Mouse (Mus musculus): Measurements from ENCODE around the gene Rbfox1.

Rbfox1 gene

GRCm38 (mm10) chr16:7140909-7141308 is 1255.8 kb downstream of the Rbfox1 start:
- no peak for DNase-seq (ENCODE audit: low read depth, low spot score)

DNA sequence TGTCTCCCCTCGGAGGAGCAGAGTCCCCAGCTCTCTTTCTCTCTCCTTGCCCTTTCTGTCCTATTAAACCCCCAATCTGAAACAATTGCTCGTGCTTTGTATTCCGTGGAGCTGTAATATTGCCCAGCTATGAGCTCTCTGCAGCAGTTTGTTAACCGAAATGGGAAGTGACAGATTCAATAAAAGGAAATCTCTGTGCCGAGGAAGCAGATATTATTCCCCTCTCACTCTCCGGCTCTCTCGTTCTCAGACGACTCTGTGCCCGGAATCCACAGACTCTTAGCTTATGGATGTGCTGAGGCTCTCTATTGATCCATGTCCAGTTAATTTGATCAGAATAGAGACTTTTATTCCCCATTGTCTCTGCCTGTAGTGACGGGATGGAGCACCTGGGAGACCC is 1260.3 kb downstream of the Rbfox1 start:
- no peak for DNase-seq (ENCODE audit: low read depth, low spot score)

GRCm38 (mm10) chr16:7146454-7146853 is 1261.3 kb downstream of the Rbfox1 start:
- no peak for DNase-seq (ENCODE audit: low read depth, low spot score)

- DNase-seq (ENCODE audit: low read depth, low spot score), result no peak
These were observed 1262.7 kb downstream of the Rbfox1 start for GRCm38 (mm10) chr16:7147884-7148283.

GRCm38 (mm10) chr16:7149106-7149899 is 1264.1 kb downstream of the Rbfox1 start:
- no peak for DNase-seq (ENCODE audit: low read depth, low spot score)

GRCm38 (mm10) chr16:7150201-7150791 is 1265.1 kb downstream of the Rbfox1 start:
- DNase-seq (ENCODE audit: low read depth, low spot score), result peak; percentile 87

GRCm38 (mm10) chr16:7152401-7152800 is 1267.2 kb downstream of the Rbfox1 start:
- no peak for DNase-seq (ENCODE audit: low read depth, low spot score)

DNA sequence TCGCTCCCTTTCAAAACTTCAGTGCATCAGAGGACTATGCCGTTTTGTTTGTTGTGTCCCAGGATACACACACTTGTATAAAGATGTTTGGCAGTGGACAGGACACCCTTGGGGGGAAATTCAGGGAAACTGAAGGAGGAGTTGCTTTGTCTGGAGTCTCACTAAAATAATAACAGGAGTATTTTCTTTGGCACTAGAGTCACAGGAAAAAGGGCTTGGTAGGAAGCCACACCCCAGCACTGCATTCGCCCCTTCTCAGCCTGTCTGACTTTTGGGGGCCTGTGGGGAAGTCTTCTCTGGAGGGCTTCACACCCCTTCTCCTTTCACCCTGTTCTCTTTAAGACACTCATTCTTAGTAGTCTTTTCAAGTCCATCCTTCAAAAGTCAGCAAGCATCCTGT is 1269.5 kb downstream of the Rbfox1 start:
- no peak for DNase-seq (ENCODE audit: low read depth, low spot score)

DNA sequence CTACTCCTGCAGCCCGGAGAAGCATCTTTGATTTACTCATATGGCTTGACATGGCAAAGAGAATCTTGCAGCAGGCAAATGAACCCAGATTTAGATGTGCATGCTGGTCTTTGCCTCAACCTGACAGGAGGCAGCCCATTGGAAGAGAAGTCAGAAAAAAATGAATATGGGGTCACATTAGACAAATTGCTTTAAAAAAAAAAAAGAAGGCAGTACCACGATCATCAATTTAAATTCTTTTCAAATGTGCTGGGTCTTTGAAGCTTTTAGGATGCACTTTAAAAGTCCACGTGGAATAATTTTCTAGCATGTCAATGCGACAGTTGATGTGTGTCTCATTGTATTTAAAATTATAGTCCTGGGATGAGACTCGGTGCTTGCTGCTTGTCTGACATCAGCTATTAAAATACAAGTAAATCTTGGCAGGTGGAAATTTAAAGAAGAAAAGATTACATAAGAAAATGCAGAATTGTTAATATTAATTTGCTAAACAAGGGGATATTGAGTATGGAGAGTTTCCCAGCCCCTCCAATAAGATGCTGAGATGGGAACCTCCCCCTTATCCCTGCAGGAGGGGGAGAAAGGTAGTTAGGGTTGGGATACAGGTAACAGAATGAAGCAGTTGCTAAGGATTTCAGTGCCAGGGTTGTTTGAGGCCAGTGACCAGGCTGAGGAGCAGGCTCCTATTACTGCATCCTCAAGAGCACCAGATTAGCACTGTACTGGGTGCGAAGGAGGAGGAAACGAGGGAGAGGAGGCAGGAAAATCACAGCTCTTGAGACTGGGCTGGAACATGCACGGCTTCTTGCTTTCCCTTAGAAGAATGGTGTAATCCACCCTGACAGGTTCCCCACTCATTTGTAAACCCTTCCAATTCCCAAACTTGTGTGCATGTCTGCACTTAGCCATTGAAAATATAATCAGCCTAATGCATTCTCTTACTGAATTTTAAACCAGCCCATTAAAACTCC is 1274.0 kb downstream of the Rbfox1 start:
- DNase-seq (ENCODE audit: low read depth, low spot score), result no peak

- no peak for DNase-seq (ENCODE audit: low read depth, low spot score)
These were observed 1274.7 kb downstream of the Rbfox1 start for GRCm38 (mm10) chr16:7159827-7160217.

DNA sequence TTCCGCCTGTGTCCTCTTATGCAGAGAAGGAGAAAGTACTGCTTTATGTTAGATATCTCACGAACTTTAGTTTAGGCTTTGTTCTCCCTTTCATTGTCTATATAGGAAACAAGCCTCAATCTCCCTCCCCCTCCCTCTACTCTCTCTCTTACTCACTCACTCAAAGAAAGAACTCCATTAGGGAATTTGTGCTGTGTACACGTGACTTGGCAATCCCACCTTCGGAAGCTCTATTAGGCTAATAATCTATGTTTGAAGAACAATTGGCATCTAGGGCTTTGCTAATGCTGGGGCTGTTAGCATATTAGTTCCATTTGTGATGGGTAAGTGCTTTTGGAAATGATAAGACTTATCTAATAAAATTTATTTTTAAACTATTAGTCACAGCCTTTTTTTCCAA is 1277.0 kb downstream of the Rbfox1 start:
- DNase-seq (ENCODE audit: low read depth, low spot score), result no peak

- DNase-seq (ENCODE audit: low read depth, low spot score), result no peak
These were observed 1278.5 kb downstream of the Rbfox1 start for GRCm38 (mm10) chr16:7163688-7164087.

GRCm38 (mm10) chr16:7164153-7164737 is 1279.1 kb downstream of the Rbfox1 start:
- DNase-seq (ENCODE audit: low read depth, low spot score), result no peak

GRCm38 (mm10) chr16:7175960-7176359 is 1290.8 kb downstream of the Rbfox1 start:
- DNase-seq (ENCODE audit: low read depth, low spot score), result no peak

DNA sequence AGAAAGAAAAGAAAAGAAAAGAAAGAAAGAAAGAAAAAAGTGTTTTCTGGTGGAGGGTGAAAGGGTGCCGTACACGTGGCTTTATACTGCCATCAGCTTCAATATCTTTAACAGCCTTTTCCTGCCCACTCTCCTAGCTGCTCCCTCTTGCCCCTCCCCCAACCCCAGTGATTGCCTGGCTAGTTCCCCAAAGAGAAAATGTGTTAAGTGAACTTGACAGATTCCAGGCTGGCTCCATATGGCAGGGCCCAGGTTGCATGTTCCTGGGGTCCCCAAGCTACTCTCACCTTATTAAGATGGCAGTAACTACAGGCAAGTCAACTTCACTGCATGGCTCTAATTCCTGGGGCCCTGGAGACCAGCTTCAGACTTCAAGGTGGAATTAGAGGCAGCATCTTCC is 1302.6 kb downstream of the Rbfox1 start:
- DNase-seq (ENCODE audit: low read depth, low spot score), result no peak

DNA sequence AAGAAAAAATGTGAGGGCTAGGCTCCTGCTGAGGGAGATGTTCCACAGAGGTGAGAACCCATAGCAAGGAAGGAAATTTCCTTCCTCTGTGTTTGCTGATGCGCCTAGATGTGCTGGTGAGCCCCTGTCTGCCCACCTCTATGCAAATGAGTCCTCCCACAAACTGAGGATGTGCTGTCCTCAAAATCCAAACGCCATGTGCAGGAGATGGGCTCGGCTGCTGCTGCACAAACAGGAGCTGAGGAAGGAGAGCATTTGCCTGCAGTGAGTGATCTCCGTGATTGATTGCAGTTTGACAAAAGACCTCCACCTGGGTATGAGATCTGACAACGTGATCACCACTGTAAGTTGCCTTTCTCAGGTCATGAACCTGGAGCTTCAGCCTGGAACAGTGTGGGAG is 1308.4 kb downstream of the Rbfox1 start:
- DNase-seq (ENCODE audit: low read depth, low spot score), result no peak

- no peak for DNase-seq (ENCODE audit: low read depth, low spot score)
These were observed 1312.8 kb downstream of the Rbfox1 start for GRCm38 (mm10) chr16:7197953-7198352.

GRCm38 (mm10) chr16:7200239-7200638 is 1315.1 kb downstream of the Rbfox1 start:
- no peak for DNase-seq (ENCODE audit: low read depth, low spot score)

GRCm38 (mm10) chr16:7201816-7202215 is 1316.7 kb downstream of the Rbfox1 start:
- no peak for DNase-seq (ENCODE audit: low read depth, low spot score)

DNA sequence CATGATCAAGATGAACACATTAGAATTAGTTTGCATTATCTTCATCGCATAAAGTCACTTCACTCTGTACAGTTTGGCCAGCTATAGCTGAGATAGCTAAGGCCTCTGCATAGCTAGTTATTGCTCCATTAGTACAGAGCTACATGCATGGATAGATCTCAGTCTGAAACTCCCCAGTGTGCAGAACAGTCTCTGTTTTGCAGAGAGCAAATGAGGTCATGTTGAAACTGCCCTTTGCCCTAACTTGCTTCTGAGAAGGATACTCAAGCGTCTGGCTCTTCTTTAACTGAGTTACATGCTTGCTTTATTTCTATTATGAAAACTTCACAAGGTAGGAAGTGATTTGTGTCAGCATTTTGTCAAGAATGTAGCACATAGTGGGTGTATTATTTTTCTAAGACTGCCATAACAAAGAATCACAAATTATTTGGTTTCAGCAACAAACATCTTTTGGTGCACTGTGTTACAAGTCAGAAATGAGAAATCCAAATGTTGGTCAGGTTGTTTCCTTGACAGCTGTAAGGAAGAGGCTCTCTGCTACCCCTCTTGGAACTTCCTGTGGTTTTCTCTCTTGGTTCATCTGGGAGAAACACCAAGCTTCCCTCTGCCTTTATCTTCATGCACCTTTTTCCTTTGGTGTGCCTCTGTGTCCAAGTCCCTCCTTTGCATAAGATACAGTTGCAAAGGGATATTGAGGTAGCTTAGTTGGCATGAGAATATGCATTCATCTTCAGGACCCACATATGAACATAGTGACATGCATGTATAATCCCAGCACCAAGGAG is 1321.2 kb downstream of the Rbfox1 start:
- no peak for DNase-seq (ENCODE audit: low read depth, low spot score)

DNA sequence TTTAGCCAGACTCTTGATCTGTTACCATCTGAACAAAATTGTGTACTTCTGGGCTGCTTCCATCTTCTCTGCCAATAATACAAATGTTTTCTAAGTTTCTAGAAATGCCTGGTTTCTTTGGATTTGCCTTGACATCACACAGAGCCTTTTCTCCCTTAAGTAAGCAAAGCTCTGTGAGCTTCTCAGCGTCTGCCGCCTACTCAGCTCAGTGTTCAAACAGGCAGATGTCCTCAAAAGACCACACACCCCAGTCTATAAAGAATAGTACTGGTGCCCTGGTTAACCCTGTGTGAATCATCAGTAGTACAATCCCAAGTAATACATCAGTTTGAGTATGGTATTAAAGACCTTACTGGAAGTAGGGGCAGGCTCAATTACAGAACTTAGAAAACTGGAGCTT is 1322.4 kb downstream of the Rbfox1 start:
- DNase-seq (ENCODE audit: low read depth, low spot score), result no peak
